Mouse (Mus musculus): Measurements from ENCODE around the gene March1. TPM values are rescaled to one million over a fixed set of nuclear protein-coding genes. Genes with fewer than 3 reads are reported as not detected.
"Not testable (repeated sequence)": the region's sequence is repeated elsewhere in the genome, so short reads cannot be mapped to it uniquely, and the experiment has no call there.

March1 gene
- polyA plus RNA-seq, 1 experiment from 2014 or later = 0.45 TPM

GRCm38 (mm10) chr8:66394148-66394547, 776.4 kb downstream of the March1 start:
- no peak overlapping the region for H3K9ac ChIP-seq
- WGBS = 68% methylated on average over 3 of the region's 3 CpGs
- H3K27ac ChIP-seq (ENCODE audit: low read depth) = no peak overlapping the region
- no peaks in the 10 kb centered on the region for H3K9me3 ChIP-seq (ENCODE audit: low read depth, low read length)
- no peak overlapping the region for H3K4me3 ChIP-seq (ENCODE audit: low read depth, low read length)
- H3K4me1 ChIP-seq (ENCODE audit: insufficient read depth) = no peaks in the 10 kb centered on the region
- ATAC-seq (ENCODE audit: insufficient read depth) (no peak), DNase-seq (no peak)
- H3K36me3 ChIP-seq (ENCODE audit: insufficient read depth) = no peaks in the 10 kb centered on the region
- H3K27me3 ChIP-seq (ENCODE audit: insufficient read depth, low read length) = no peaks in the 10 kb centered on the region
- H3K4me2 ChIP-seq = no peak overlapping the region
- TF ChIP-seq CTCF (IDR thresholded peaks at IDR 0.05; ENCODE audit: low read depth) = no peak

GRCm38 (mm10) chr8:66397811-66398210, 780.1 kb downstream of the March1 start:
- no peak for TF ChIP-seq CTCF (IDR thresholded peaks at IDR 0.05; ENCODE audit: low read depth)
- DNase-seq = no peak
- H3K9ac ChIP-seq = no peak overlapping the region
- ATAC-seq (ENCODE audit: insufficient read depth) = no peak
- no peaks in the 10 kb centered on the region for H3K4me1 ChIP-seq (ENCODE audit: insufficient read depth)
- no peaks in the 10 kb centered on the region for H3K27me3 ChIP-seq (ENCODE audit: insufficient read depth, low read length)
- H3K9me3 ChIP-seq (ENCODE audit: low read depth, low read length) = no peaks in the 10 kb centered on the region
- H3K4me2 ChIP-seq = no peak overlapping the region
- no peaks in the 10 kb centered on the region for H3K36me3 ChIP-seq (ENCODE audit: insufficient read depth)
- H3K4me3 ChIP-seq (ENCODE audit: low read depth, low read length) = no peak overlapping the region
- no peak overlapping the region for H3K27ac ChIP-seq (ENCODE audit: low read depth)

- no peak for DNase-seq
- WGBS = 67% methylated on average over 1 of the region's 1 CpGs
- no peak for ATAC-seq (ENCODE audit: insufficient read depth)
- no peaks in the 10 kb centered on the region for H3K27me3 ChIP-seq (ENCODE audit: insufficient read depth, low read length)
- no peaks in the 10 kb centered on the region for H3K4me1 ChIP-seq (ENCODE audit: insufficient read depth)
- H3K27ac ChIP-seq (ENCODE audit: low read depth) = no peak overlapping the region
- no peaks in the 10 kb centered on the region for H3K36me3 ChIP-seq (ENCODE audit: insufficient read depth)
- no peak overlapping the region for H3K4me3 ChIP-seq (ENCODE audit: low read depth, low read length)
- no peaks in the 10 kb centered on the region for H3K9me3 ChIP-seq (ENCODE audit: low read depth, low read length)
- H3K9ac ChIP-seq = no peak overlapping the region
- no peak for TF ChIP-seq CTCF (IDR thresholded peaks at IDR 0.05; ENCODE audit: low read depth)
- H3K4me2 ChIP-seq = no peak overlapping the region
These were observed 782.4 kb downstream of the March1 start for GRCm38 (mm10) chr8:66400050-66400449.

- no peak for TF ChIP-seq CTCF (IDR thresholded peaks at IDR 0.05; ENCODE audit: low read depth)
- no peak overlapping the region for H3K27ac ChIP-seq (ENCODE audit: low read depth)
- no peak for ATAC-seq (ENCODE audit: insufficient read depth)
- no peaks in the 10 kb centered on the region for H3K36me3 ChIP-seq (ENCODE audit: insufficient read depth)
- no peak overlapping the region for H3K4me3 ChIP-seq (ENCODE audit: low read depth, low read length)
- DNase-seq = no peak
- WGBS = 79% methylated on average over 2 of the region's 2 CpGs
- H3K9ac ChIP-seq = no peak overlapping the region
- H3K9me3 ChIP-seq (ENCODE audit: low read depth, low read length) = no peaks in the 10 kb centered on the region
- H3K27me3 ChIP-seq (ENCODE audit: insufficient read depth, low read length) = no peaks in the 10 kb centered on the region
- no peak overlapping the region for H3K4me2 ChIP-seq
- no peaks in the 10 kb centered on the region for H3K4me1 ChIP-seq (ENCODE audit: insufficient read depth)
These were observed 787.2 kb downstream of the March1 start for GRCm38 (mm10) chr8:66404711-66405414.

GRCm38 (mm10) chr8:66405796-66406195, 788.1 kb downstream of the March1 start:
- not testable (repeated sequence) for H3K27ac ChIP-seq (ENCODE audit: low read depth); H3K4me3 ChIP-seq (ENCODE audit: low read depth, low read length); H3K9me3 ChIP-seq (ENCODE audit: low read depth, low read length); H3K9ac ChIP-seq; H3K4me1 ChIP-seq (ENCODE audit: insufficient read depth); H3K36me3 ChIP-seq (ENCODE audit: insufficient read depth); H3K4me2 ChIP-seq; DNase-seq; H3K27me3 ChIP-seq (ENCODE audit: insufficient read depth, low read length); ATAC-seq (ENCODE audit: insufficient read depth)
- WGBS = 46% methylated on average over 4 of the region's 4 CpGs

- Histone ChIP-seq H3K4me1 (ENCODE audit: insufficient read depth) (no peaks in the 10 kb centered on the region), H3K9me3 (ENCODE audit: low read depth, low read length) (no peaks in the 10 kb centered on the region), H3K27me3 (ENCODE audit: insufficient read depth, low read length) (no peaks in the 10 kb centered on the region), H3K4me3 (ENCODE audit: low read depth, low read length) (no peak overlapping the region), H3K27ac (ENCODE audit: low read depth) (no peak overlapping the region), H3K4me2 (no peak overlapping the region), H3K36me3 (ENCODE audit: insufficient read depth) (no peaks in the 10 kb centered on the region), H3K9ac (no peak overlapping the region)
- WGBS = 76% methylated on average over 6 of the region's 6 CpGs
- ATAC-seq (ENCODE audit: insufficient read depth) = no peak
- no peak for TF ChIP-seq CTCF (IDR thresholded peaks at IDR 0.05; ENCODE audit: low read depth)
- no peak for DNase-seq
These were observed 789.1 kb downstream of the March1 start for GRCm38 (mm10) chr8:66406596-66407361.

- no peak overlapping the region for H3K4me3 ChIP-seq (ENCODE audit: low read depth, low read length)
- H3K27ac ChIP-seq (ENCODE audit: low read depth) = no peak overlapping the region
- no peaks in the 10 kb centered on the region for H3K4me1 ChIP-seq (ENCODE audit: insufficient read depth)
- no peaks in the 10 kb centered on the region for H3K27me3 ChIP-seq (ENCODE audit: insufficient read depth, low read length)
- no peak for DNase-seq
- H3K9ac ChIP-seq = no peak overlapping the region
- no peak overlapping the region for H3K4me2 ChIP-seq
- no peak for TF ChIP-seq CTCF (IDR thresholded peaks at IDR 0.05; ENCODE audit: low read depth)
- no peaks in the 10 kb centered on the region for H3K9me3 ChIP-seq (ENCODE audit: low read depth, low read length)
- ATAC-seq (ENCODE audit: insufficient read depth) = no peak
- WGBS = 68% methylated on average over 9 of the region's 9 CpGs
- H3K36me3 ChIP-seq (ENCODE audit: insufficient read depth) = no peaks in the 10 kb centered on the region
These were observed 792.4 kb downstream of the March1 start for GRCm38 (mm10) chr8:66410080-66410615.
